Mouse (Mus musculus) macrophage (primary cell): ENCODE results near the gene Enox1. TPM values are rescaled to one million over a fixed set of nuclear protein-coding genes. Genes with fewer than 3 reads are reported as not detected.

Source experiments
- H3K27ac ChIP-seq: fragments of 350-480 bp; formaldehyde crosslinking; 2 replicates; pipeline ENCODE4 v1.9.0; 2021
- H3K36me3 ChIP-seq: fragments of 350-480 bp; formaldehyde crosslinking; 2 replicates; pipeline ENCODE4 v1.9.0; 2021; ENCODE audit errors: inconsistent target
- H3K4me3 ChIP-seq: fragments of 350-480 bp; formaldehyde crosslinking; 2 replicates; pipeline ENCODE4 v1.9.0; 2021; ENCODE audit errors: inconsistent target
- H3K79me2 ChIP-seq: fragments of 350-480 bp; formaldehyde crosslinking; 2 replicates; pipeline ENCODE4 v1.9.0; 2021; ENCODE audit errors: inconsistent target
- WGBS: methylation state at CpG from one replicate; pipeline ENCODE4 v1.1.7; 2026; ENCODE audit warnings: inconsistent platforms; ENCODE audit not compliant: missing documents; 5-methylcytosine and 5-hydroxymethylcytosine counted together
- polyA plus RNA-seq: library from polyadenylated mRNA; stranded (reverse); fragments of 250-400 nt; gene quantifications from 3 replicates; pipeline ENCODE4 v1.2.4, GENCODE M21; 2018; ENCODE audit warnings: inconsistent platforms

The Enox1 gene
- polyA plus RNA-seq, 1 experiment from 2014 or later: not detected

- H3K36me3 ChIP-seq: no peaks in the 10 kb centered on the region
- H3K4me3 ChIP-seq: no peak overlapping the region
- 93% methylated on average over 2 of the region's 2 CpGs for WGBS
- no peak overlapping the region for H3K27ac ChIP-seq
- H3K79me2 ChIP-seq: no peaks in the 10 kb centered on the region
Observed at GRCm38 (mm10) chr14:77387877-77388276, 231.3 kb downstream of the Enox1 start.

DNA sequence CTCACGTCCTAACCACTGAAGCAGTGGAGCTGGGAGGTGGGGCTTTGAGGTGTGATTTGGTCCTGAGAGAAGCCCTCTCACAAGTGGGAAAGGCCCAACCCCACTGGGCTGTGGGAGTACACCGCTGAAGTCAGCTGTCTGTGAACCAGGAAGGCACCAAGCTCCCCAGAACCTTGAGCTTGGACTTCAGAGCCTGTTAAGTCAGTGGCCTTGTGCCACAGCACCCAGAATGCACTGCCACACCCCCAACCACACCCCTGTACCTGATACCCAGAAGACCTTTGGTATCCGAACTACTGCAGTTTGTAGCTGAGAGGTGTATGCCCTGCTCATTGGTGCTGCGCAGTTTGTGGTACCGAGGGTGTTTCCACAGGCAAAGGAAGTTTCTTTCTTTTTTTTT is 232.7 kb downstream of the Enox1 start:
- WGBS: 89% methylated on average over 5 of the region's 5 CpGs
- no peaks in the 10 kb centered on the region for H3K79me2 ChIP-seq
- H3K36me3 ChIP-seq: no peaks in the 10 kb centered on the region
- no peak overlapping the region for H3K27ac ChIP-seq
- H3K4me3 ChIP-seq: no peak overlapping the region

DNA sequence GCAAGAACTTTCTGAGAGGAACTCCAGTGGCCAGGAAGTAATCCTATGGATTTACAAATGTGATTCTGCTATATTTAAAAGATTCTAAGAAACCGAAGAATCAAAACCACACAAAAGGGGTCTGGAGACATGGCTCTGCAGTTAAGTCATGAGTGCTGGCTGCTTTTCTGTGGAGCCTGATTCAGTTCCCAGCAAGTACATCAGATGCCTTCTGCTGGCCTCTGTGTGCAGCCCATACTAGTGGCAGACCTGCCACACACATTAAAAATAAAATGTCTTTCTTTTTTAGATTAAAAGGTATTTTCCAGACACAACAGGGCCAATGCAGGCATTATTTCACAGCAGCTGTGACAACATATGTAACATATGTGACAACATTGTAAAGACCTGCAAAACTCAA is 235.9 kb downstream of the Enox1 start:
- Histone ChIP-seq H3K36me3 (no peaks in the 10 kb centered on the region), H3K4me3 (no peak overlapping the region), H3K79me2 (no peaks in the 10 kb centered on the region), H3K27ac (no peak overlapping the region)
- 100% methylated on average over 1 of the region's 1 CpGs for WGBS

DNA sequence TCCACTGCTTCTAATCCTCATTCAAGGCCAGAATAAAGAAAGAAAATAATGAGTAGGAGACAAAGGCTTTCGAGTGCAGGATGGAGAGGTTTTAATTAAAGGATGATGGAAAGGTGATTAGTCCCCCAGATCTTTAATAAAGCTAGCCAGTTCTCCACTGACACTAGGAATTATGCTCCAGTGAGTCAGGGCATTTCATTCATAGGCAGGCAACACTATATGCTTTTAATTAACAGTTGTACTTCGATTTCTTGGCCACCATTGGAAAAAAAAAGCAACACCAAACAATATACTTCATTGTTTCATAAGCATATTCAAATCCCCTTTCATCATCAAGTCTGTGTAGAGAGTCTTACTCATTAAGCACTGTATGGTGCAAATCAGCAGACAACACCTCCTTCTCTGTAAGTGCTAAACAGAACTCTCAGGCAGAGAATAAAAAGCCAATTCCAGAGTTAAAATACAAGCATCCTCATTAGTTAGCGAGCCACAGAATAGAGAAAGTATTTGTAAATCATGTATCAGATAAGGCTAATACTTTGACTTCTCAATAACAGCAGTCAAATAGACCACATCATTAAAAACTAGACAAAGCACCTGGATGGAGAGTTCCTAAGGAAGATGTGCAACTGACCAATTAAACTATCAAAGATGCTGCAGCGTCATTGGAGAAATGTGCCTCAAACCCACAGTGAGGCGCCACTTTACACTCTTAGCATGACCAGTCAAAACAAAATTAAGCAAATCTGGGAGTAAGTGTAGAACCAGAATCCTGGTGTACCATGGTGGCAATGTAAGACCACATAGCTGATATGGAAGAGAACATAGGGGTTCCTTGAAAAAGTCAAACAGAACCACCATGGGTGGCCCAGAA is 249.9 kb downstream of the Enox1 start:
- H3K36me3 ChIP-seq: no peaks in the 10 kb centered on the region
- H3K27ac ChIP-seq: no peak overlapping the region
- no peaks in the 10 kb centered on the region for H3K79me2 ChIP-seq
- 89% methylated on average over 5 of the region's 5 CpGs for WGBS
- no peak overlapping the region for H3K4me3 ChIP-seq

- Histone ChIP-seq H3K27ac (no peak overlapping the region), H3K79me2 (no peaks in the 10 kb centered on the region), H3K36me3 (no peaks in the 10 kb centered on the region), H3K4me3 (no peak overlapping the region)
- WGBS: 31% methylated on average over 7 of the region's 8 CpGs
Observed at GRCm38 (mm10) chr14:77409271-77409940, 252.8 kb downstream of the Enox1 start.

DNA sequence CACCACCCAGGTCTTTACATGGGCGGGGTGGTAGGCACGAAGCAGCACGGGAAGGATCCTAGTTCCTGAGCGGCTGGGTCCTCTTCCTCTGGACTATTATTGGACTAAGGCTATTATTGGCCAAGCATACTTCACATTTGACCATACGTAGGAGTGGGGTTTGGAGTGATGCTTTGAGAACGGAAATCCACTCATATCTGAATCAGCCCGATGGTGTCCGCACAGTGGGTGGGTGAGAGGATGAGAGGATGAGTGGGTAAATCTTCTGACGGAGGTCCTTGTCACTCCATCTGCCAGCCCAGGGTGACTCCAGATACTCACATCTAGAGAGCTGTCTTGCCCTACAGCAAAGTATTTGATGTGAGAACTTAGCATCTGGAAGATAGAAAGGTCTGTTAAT is 253.8 kb downstream of the Enox1 start:
- WGBS: 97% methylated on average over 9 of the region's 9 CpGs
- no peaks in the 10 kb centered on the region for H3K79me2 ChIP-seq
- no peak overlapping the region for H3K27ac ChIP-seq
- no peaks in the 10 kb centered on the region for H3K36me3 ChIP-seq
- no peak overlapping the region for H3K4me3 ChIP-seq

GRCm38 (mm10) chr14:77413106-77413505 is 256.5 kb downstream of the Enox1 start:
- H3K27ac ChIP-seq: no peak overlapping the region
- H3K79me2 ChIP-seq: no peaks in the 10 kb centered on the region
- H3K36me3 ChIP-seq: no peaks in the 10 kb centered on the region
- 70% methylated on average over 5 of the region's 5 CpGs for WGBS
- H3K4me3 ChIP-seq: no peak overlapping the region

DNA sequence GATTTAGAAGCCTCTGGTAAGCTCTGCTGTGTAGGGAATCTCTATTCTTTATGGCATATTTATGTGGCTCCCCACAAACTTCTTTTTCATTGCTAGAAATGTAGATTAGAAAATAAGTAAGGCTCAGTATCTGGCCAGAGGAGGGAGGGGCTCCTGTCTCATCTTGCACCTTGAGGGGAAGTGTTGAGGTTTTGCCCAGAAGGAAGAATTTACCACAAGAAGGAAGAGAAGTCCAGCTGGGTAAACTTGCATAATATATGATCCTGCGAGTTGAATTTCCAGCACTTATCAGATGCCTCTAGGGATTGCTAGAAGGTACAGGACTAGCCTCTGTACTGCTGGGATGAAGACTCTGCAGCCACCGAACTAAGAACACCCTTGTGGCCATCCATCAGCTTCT is 259.8 kb downstream of the Enox1 start:
- Histone ChIP-seq H3K4me3 (no peak overlapping the region), H3K36me3 (no peaks in the 10 kb centered on the region), H3K79me2 (no peaks in the 10 kb centered on the region), H3K27ac (no peak overlapping the region)
- WGBS: 0% methylated on average over 2 of the region's 2 CpGs

DNA sequence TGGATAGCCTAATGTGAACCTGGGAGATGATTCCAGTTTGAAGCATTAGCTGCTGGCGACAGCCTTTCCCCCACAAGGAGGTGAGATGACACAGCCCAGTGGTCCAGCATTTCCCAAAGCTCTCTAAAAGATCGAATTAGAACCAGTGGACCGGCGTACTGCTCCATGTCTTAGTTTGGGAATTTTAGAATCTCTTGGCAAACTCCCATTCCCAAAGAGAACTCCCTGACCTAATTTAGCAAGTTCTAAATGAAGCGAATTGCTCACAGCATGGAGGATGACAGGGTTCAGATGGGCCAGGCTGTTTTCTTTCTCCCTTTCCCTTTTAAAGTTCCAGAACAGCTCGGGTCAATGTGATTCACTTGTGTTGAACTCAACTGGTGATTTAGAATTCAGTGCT is 264.5 kb downstream of the Enox1 start:
- no peak overlapping the region for H3K4me3 ChIP-seq
- WGBS: 93% methylated on average over 6 of the region's 6 CpGs
- no peaks in the 10 kb centered on the region for H3K79me2 ChIP-seq
- H3K27ac ChIP-seq: no peak overlapping the region
- no peaks in the 10 kb centered on the region for H3K36me3 ChIP-seq

DNA sequence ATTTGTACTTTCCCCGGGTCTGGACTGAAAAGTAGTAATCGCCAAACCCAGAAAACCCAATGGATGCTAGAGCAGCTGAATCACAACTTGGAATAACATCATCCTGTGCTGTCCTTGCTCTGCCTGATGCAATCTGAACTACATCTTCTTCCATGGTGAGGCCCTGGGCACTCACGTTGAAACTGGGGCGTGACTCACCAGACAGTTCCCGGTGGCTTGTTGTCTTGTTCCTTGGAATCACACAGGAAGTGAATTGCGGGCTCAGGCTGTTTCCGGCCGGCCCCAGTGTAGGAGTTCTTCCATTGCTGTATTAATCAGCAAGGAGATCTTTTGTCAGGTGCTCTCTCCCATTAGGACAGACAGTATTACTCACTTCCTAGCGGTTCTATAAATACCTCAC is 266.6 kb downstream of the Enox1 start:
- Histone ChIP-seq H3K27ac (no peak overlapping the region), H3K4me3 (no peak overlapping the region), H3K36me3 (no peaks in the 10 kb centered on the region), H3K79me2 (no peaks in the 10 kb centered on the region)
- 93% methylated on average over 9 of the region's 9 CpGs for WGBS

DNA sequence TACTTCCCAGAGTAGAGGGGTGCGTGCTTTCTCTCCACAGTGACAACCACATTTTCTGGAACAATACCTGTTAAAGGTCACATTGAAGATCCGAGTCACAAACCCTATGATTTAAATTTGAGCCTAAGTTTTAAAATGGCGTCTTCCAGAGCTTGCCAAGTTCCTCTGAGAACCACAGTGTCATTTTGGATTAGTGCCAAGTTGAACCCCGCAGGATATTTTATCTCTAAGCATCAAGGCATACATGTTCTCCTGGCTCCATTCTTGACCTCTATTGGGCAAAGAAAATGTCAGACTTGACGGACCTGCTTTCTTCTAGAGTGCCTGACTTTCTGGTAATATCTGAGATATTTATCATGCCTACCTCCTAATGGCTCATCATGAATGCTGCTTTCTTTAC is 282.9 kb downstream of the Enox1 start:
- no peak overlapping the region for H3K27ac ChIP-seq
- 73% methylated on average over 5 of the region's 5 CpGs for WGBS

DNA sequence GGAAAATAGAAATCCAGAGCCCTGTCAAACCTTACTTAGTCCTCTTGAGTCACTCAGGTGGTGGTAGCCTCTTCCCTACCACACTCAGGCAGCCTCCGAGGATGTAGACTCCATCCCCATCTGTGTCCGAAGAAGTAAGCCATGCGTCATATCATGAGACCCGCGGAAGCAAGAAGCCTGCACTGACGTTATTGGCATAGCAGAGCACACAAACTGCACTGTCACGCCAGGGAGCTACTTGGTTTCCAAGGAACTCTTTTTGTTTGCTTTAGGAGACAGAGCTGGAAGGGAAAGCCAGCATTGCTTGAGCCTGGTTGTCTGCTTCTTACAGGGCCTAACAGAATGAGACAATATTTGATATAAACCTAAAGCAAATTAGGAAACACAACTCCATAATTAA is 284.2 kb downstream of the Enox1 start:
- Histone ChIP-seq H3K27ac (no peak overlapping the region), H3K79me2 (no peaks in the 10 kb centered on the region), H3K36me3 (no peaks in the 10 kb centered on the region), H3K4me3 (no peak overlapping the region)
- 91% methylated on average over 7 of the region's 7 CpGs for WGBS

More for the DNA sequence above, 282.9 kb downstream of the Enox1 start:
- no peaks in the 10 kb centered on the region for H3K79me2 ChIP-seq
- H3K4me3 ChIP-seq: no peak overlapping the region
- H3K36me3 ChIP-seq: no peaks in the 10 kb centered on the region

DNA sequence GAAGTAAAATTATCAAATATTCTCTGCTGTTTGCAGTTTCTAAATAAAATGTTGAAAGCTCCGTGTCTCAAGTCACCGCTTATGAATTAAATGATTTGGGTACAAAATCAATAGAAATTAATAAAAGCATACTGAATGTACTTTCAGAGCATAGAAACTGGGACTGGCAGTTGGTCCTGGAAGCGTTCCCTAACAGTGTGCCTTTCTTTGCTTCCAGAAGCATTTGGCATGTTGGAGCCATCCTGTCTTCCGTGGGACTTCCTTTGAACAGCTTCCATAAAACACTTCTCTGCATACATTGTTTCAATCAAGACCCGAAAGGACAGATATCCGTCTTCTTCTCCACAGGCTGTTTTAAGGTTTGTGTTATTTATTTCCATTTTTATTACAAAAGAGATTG is 285.0 kb downstream of the Enox1 start:
- Histone ChIP-seq H3K27ac (no peak overlapping the region), H3K36me3 (no peaks in the 10 kb centered on the region), H3K4me3 (no peak overlapping the region), H3K79me2 (no peaks in the 10 kb centered on the region)
- 86% methylated on average over 6 of the region's 6 CpGs for WGBS

DNA sequence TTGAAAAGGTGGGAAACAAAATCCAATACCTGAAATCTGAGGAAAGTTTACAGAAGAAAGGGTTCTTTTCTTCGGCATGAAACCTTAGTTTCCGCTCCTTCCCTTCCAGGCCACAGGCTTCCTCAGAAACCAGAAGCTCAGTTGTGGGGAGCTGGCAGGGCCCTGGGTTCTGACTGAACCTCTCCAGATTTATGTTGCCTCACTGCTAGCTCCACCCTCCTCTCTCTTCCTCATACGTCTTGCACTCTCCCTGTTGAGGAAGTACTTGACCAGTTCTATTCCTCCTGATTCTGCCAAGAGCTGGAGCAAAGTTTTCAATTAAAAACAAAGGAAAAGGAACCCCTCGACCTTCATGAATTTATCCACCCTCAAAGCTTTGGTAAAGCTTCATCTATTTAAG is 291.4 kb downstream of the Enox1 start:
- peak overlapping the region; percentile 15; the same call in 1 of the 2 replicates for H3K27ac ChIP-seq
- no peaks in the 10 kb centered on the region for H3K79me2 ChIP-seq
- no peaks in the 10 kb centered on the region for H3K36me3 ChIP-seq
- no peak overlapping the region for H3K4me3 ChIP-seq
- 5% methylated on average over 4 of the region's 4 CpGs for WGBS

DNA sequence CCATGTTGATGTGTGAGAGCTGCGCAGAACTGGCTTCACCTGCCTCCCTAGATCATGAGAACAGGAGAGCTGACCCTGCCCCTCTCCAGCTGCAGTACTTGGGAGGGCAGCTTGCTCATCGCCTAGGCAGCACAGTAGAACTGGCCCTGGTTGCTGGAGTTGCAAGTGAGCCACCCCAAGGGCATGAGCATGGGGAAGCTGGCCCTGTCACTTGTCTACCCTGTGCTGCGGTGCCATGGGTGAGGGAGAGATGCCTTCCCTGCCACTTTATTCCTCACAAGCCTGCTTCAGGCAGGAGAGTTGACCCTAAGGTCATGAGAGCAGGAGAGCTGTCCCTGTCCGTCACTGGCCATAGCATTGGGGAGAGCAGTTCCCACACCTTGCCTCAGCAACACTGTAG is 295.4 kb downstream of the Enox1 start:
- Histone ChIP-seq H3K36me3 (no peaks in the 10 kb centered on the region), H3K79me2 (no peaks in the 10 kb centered on the region), H3K27ac (no peak overlapping the region), H3K4me3 (no peak overlapping the region)
- 98% methylated on average over 4 of the region's 4 CpGs for WGBS
